Comparison of ENCODE assay signal across 15 mouse cellular contexts in the genomic region with DNA sequence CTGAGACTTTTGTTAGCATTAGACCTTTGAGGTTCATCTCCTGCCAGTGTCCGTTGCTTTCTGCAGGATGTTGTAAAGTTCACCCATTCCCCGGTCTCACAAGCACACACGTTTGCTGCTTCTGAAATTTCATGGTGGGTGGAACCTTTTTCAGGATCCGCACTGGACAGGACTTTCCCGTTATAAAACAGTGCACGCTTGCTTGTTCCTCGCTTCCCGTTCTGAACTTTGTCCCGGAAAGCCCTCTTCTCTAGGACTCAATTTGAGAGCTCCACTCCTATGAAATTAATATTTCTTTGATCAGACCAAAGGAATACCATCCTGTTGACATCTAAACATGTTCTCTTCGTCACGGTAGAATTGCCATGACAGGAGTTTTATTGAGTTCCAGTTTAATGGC. TPM values are rescaled to one million over a fixed set of nuclear protein-coding genes. Genes with fewer than 3 reads are reported as not detected.
DNase-seq lines count a peak whose midpoint lies in the region; ATAC-seq and TF ChIP-seq lines count a peak whose summit lies in the region.
"Had no signal": no experiment of that assay in that cellular context is flagged by ENCODE, and none has a peak within 500 bp of the region (broad histone marks: within the 10 kb centered on the region; RNA-seq: fewer than 3 reads in every experiment).

No protein-coding gene starts in this region.

- no peak for TF ChIP-seq EP300 in heart, postnatal 0 days (IDR thresholded peaks at IDR 0.05; ENCODE audit: low read depth)

- H3K27ac ChIP-seq in heart, postnatal 0 days (ENCODE audit: low read depth) = peak overlapping the region; percentile 32
- H3K27ac ChIP-seq in lung, embryonic 14.5 days (ENCODE audit: low read depth) = peak overlapping the region; percentile 39; the same call in 1 of the 2 replicates
- peak overlapping the region; percentile 19; the same call in 1 of the 2 replicates for H3K27ac ChIP-seq in embryonic facial prominence, embryonic 10.5 days (replicated peaks)
- H3K27ac ChIP-seq in limb, embryonic 13.5 days = peak overlapping the region; percentile 29; the same call in 1 of the 2 replicates
- H3K27ac ChIP-seq: intestine, embryonic 15.5 days; liver, embryonic 13.5 days; neural tube, embryonic 13.5 days had no signal

- H3K4me1 ChIP-seq in heart, postnatal 0 days (ENCODE audit: control insufficient read depth, insufficient read depth) = peaks cover 6% of the 10 kb centered on the region; the same call in 1 of the 2 replicates
- peaks cover 10% of the 10 kb centered on the region for H3K4me1 ChIP-seq in lung, embryonic 14.5 days (ENCODE audit: insufficient read depth)
- peaks cover 40% of the 10 kb centered on the region for H3K4me1 ChIP-seq in embryonic facial prominence, embryonic 10.5 days
- peaks cover 65% of the 10 kb centered on the region for H3K4me1 ChIP-seq in limb, embryonic 13.5 days

- no peak for DNase-seq in heart, postnatal 0 days (ENCODE audit: low spot score)
- no peak for DNase-seq in heart, adult 9 months (ENCODE audit: low spot score in 2 of 2)
- DNase-seq in lung, embryonic 14.5 days = no peak
- no peak for DNase-seq in lung, postnatal 10 days
- no peak for DNase-seq in embryonic facial prominence, embryonic 10.5 days (ENCODE audit: low spot score)
- no peak for DNase-seq in testis, postnatal 14 days (ENCODE audit: low spot score)
- DNase-seq: adrenal gland, adult 8-10 months; cerebellum, adult 18-20 months; liver, embryonic 13.5 days; right cerebral cortex, postnatal 25 days; thymus, adult 2 months had no signal

- no peak overlapping the region for H3K4me3 ChIP-seq in heart, postnatal 0 days (ENCODE audit: low read depth, low read length)
- H3K4me3 ChIP-seq in lung, embryonic 14.5 days (ENCODE audit: low read depth, low read length) = no peak overlapping the region
- H3K4me3 ChIP-seq in embryonic facial prominence, embryonic 10.5 days = no peak overlapping the region
- H3K4me3 ChIP-seq in limb, embryonic 13.5 days = no peak overlapping the region
- H3K4me3 ChIP-seq: intestine, embryonic 15.5 days; liver, embryonic 13.5 days; neural tube, embryonic 13.5 days had no signal

- no peak for TF ChIP-seq CTCF in heart, postnatal 0 days (IDR thresholded peaks at IDR 0.05; ENCODE audit: low read depth)
- no peak for TF ChIP-seq CTCF in lung, embryonic 14.5 days (IDR thresholded peaks at IDR 0.05; ENCODE audit: low read depth)

- ATAC-seq in heart, postnatal 0 days (ENCODE audit: insufficient read depth, low read depth) = no peak
- ATAC-seq in lung, embryonic 14.5 days (ENCODE audit: insufficient read depth) = no peak
- no peak for ATAC-seq in limb, embryonic 13.5 days (ENCODE audit: low FRiP score, low read depth)
- ATAC-seq: intestine, embryonic 15.5 days had no signal

- H3K36me3 ChIP-seq in heart, postnatal 0 days (replicated peaks; ENCODE audit: control insufficient read depth, insufficient read depth, low read length) = no peaks in the 10 kb centered on the region
- no peaks in the 10 kb centered on the region for H3K36me3 ChIP-seq in lung, embryonic 14.5 days (ENCODE audit: insufficient read depth)
- H3K36me3 ChIP-seq in embryonic facial prominence, embryonic 10.5 days (replicated peaks) = no peaks in the 10 kb centered on the region
- no peaks in the 10 kb centered on the region for H3K36me3 ChIP-seq in limb, embryonic 13.5 days
- H3K36me3 ChIP-seq: G1E; intestine, embryonic 15.5 days; liver, embryonic 13.5 days; neural tube, embryonic 13.5 days had no signal

- H3K27me3 ChIP-seq in heart, postnatal 0 days (ENCODE audit: control insufficient read depth, insufficient read depth, low read length) = no peaks in the 10 kb centered on the region
- no peaks in the 10 kb centered on the region for H3K27me3 ChIP-seq in lung, embryonic 14.5 days (ENCODE audit: insufficient read depth, low read length)
- no peaks in the 10 kb centered on the region for H3K27me3 ChIP-seq in embryonic facial prominence, embryonic 10.5 days (replicated peaks; ENCODE audit: low read depth, poor library complexity, severe bottlenecking)
- no peaks in the 10 kb centered on the region for H3K27me3 ChIP-seq in limb, embryonic 13.5 days
- H3K27me3 ChIP-seq: intestine, embryonic 15.5 days; liver, embryonic 13.5 days; neural tube, embryonic 13.5 days had no signal

- H3K4me2 ChIP-seq in heart, postnatal 0 days (ENCODE audit: low read depth, low read length) = no peak overlapping the region
- no peak overlapping the region for H3K4me2 ChIP-seq in lung, embryonic 14.5 days
- H3K4me2 ChIP-seq in limb, embryonic 13.5 days (replicated peaks) = peak overlapping the region; percentile 21
- H3K4me2 ChIP-seq: intestine, embryonic 15.5 days; liver, embryonic 13.5 days; neural tube, embryonic 13.5 days had no signal

- no peak overlapping the region for H3K9ac ChIP-seq in heart, postnatal 0 days (replicated peaks; ENCODE audit: low read depth, low read length)
- H3K9ac ChIP-seq in lung, embryonic 14.5 days = no peak overlapping the region
- no peak overlapping the region for H3K9ac ChIP-seq in limb, embryonic 13.5 days
- H3K9ac ChIP-seq: intestine, embryonic 15.5 days; liver, embryonic 13.5 days; neural tube, embryonic 13.5 days had no signal

- H3K9me3 ChIP-seq in heart, postnatal 0 days (replicated peaks; ENCODE audit: control insufficient read depth, low read length) = no peaks in the 10 kb centered on the region
- H3K9me3 ChIP-seq in lung, embryonic 14.5 days (ENCODE audit: low read depth, low read length) = no peaks in the 10 kb centered on the region
- H3K9me3 ChIP-seq in embryonic facial prominence, embryonic 10.5 days = no peaks in the 10 kb centered on the region
- no peaks in the 10 kb centered on the region for H3K9me3 ChIP-seq in limb, embryonic 13.5 days
- H3K9me3 ChIP-seq: G1E; intestine, embryonic 15.5 days; liver, embryonic 13.5 days; neural tube, embryonic 13.5 days had no signal

- 72% methylated on average over 11 of the region's 11 CpGs for WGBS in heart, postnatal 0 days
- 83% methylated on average over 11 of the region's 11 CpGs for WGBS in lung, embryonic 14.5 days
- WGBS in embryonic facial prominence, embryonic 10.5 days = 89% methylated on average over 11 of the region's 11 CpGs
- WGBS in limb, embryonic 13.5 days = 46% methylated on average over 11 of the region's 11 CpGs

RNA-seq across cellular contexts. Expression of gene Mest, which starts 9.5 kb away (rescaled TPM):
- 717 and 1,330 TPM in 2 replicates for total RNA-seq in heart, postnatal 0 days (2014; rRNA removed; ENCODE audit: low replicate concordance)
- 664 and 669 TPM in 2 replicates for polyA plus RNA-seq in heart, postnatal 0 days (2015; fragmentation: Nextera tagmentation; extraction: Ambion mirVana)
- 1,596 and 1,677 TPM in 2 replicates for polyA plus RNA-seq in lung, embryonic 14.5 days (2014; fragmentation: Nextera tagmentation; extraction: Ambion mirVana)
- 1,878 and 2,201 TPM in 2 replicates for polyA plus RNA-seq in embryonic facial prominence, embryonic 10.5 days (2016; fragmentation: Nextera tagmentation; extraction: Ambion mirVana)
- polyA plus RNA-seq in limb, embryonic 13.5 days (2015; fragmentation: Nextera tagmentation; extraction: Ambion mirVana) = 1,770 and 1,957 TPM in 2 replicates

RNA-seq across cellular contexts. Expression of gene Cep41, which starts 20.3 kb away (rescaled TPM):
- 1.7 and 4.7 TPM in 2 replicates for total RNA-seq in heart, postnatal 0 days (2014; rRNA removed; ENCODE audit: low replicate concordance)
- 5.7 and 7.5 TPM in 2 replicates for polyA plus RNA-seq in heart, postnatal 0 days (2015; fragmentation: Nextera tagmentation; extraction: Ambion mirVana)
- 11.6 and 12.8 TPM in 2 replicates for polyA plus RNA-seq in lung, embryonic 14.5 days (2014; fragmentation: Nextera tagmentation; extraction: Ambion mirVana)
- polyA plus RNA-seq in embryonic facial prominence, embryonic 10.5 days (2016; fragmentation: Nextera tagmentation; extraction: Ambion mirVana) = 17.7 and 17.9 TPM in 2 replicates
- polyA plus RNA-seq in limb, embryonic 13.5 days (2015; fragmentation: Nextera tagmentation; extraction: Ambion mirVana) = 52.3 and 55.4 TPM in 2 replicates
